Mouse (Mus musculus): Measurements from ENCODE around the gene Svbp. TPM values are rescaled to one million over a fixed set of nuclear protein-coding genes. Genes with fewer than 3 reads are reported as not detected.

Gene Svbp
- polyA plus RNA-seq, 2 experiments = 51.2 to 116 TPM

- under 1% methylated on average over 36 of the region's 36 CpGs for WGBS (ENCODE audit: insufficient replicate concordance)
- TF ChIP-seq EP300 (IDR thresholded peaks at IDR 0.05; ENCODE audit: low read depth) (no peak), CTCF (IDR thresholded peaks at IDR 0.05; ENCODE audit: low read depth) (peak; percentile 29; the same call in 1 of the 2 replicates)
Measured at GRCm38 (mm10) chr4:119233256-119233901, 38.3 kb downstream of the Svbp start.

GRCm38 (mm10) chr4:119234348-119234747 lies 39.2 kb downstream of the Svbp start:
- H3K4me3 ChIP-seq (ENCODE audit: insufficient read depth in 1 of 2, low read depth in 2 of 2, low read length in 2 of 2) = no peak overlapping the region
- H3K9me3 ChIP-seq (ENCODE audit: control insufficient read depth, low read length) = no peaks in the 10 kb centered on the region
- TF ChIP-seq EP300 (IDR thresholded peaks at IDR 0.05; ENCODE audit: low read depth) = no peak
- no peak for TF ChIP-seq CTCF (IDR thresholded peaks at IDR 0.05; ENCODE audit: low read depth)
- H3K36me3 ChIP-seq (replicated peaks; ENCODE audit: control insufficient read depth, insufficient read depth, low read depth) = no peaks in the 10 kb centered on the region
- no peak overlapping the region for H3K9ac ChIP-seq (replicated peaks)
- ATAC-seq (ENCODE audit: insufficient read depth) (no peak), DNase-seq (ENCODE audit: low read depth in 3 of 3, low spot score in 3 of 3) (no peak)
- no peak overlapping the region for H3K27ac ChIP-seq
- H3K4me2 ChIP-seq (ENCODE audit: low read depth) = peak overlapping the region; percentile 78
- WGBS (ENCODE audit: insufficient replicate concordance) = 73% methylated on average over 3 of the region's 3 CpGs
- peaks cover 7 to 8% of the 10 kb centered on the region in 2 experiments for H3K4me1 ChIP-seq (replicated peaks; ENCODE audit: control insufficient read depth in 2 of 2, insufficient read depth in 2 of 2, low read length in 1 of 2)
- no peaks in the 10 kb centered on the region; the same call in 1 of the 2 replicates for H3K27me3 ChIP-seq (ENCODE audit: control insufficient read depth, insufficient read depth, low read length)

More at GRCm38 (mm10) chr4:119233256-119233901, 38.3 kb downstream of the Svbp start:
- H3K9me3 ChIP-seq (ENCODE audit: control insufficient read depth, low read length) = no peaks in the 10 kb centered on the region
- peaks cover 3 to 5% of the 10 kb centered on the region in 2 experiments for H3K4me1 ChIP-seq (replicated peaks; ENCODE audit: control insufficient read depth in 2 of 2, insufficient read depth in 2 of 2, low read length in 1 of 2)
- H3K9ac ChIP-seq (replicated peaks) = peak overlapping the region; percentile 50
- H3K4me2 ChIP-seq (ENCODE audit: low read depth) = peak overlapping the region; percentile 78
- peak overlapping the region; percentile 68 to 71 for H3K4me3 ChIP-seq (ENCODE audit: insufficient read depth in 1 of 2, low read depth in 2 of 2, low read length in 2 of 2)
- DNase-seq (ENCODE audit: low read depth in 3 of 3, low spot score in 3 of 3) (peak in 1 of 3 experiments; percentile 17), ATAC-seq (ENCODE audit: insufficient read depth) (peak; percentile 53; the same call in 1 of the 2 replicates)
- no peaks in the 10 kb centered on the region; the same call in 1 of the 2 replicates for H3K27me3 ChIP-seq (ENCODE audit: control insufficient read depth, insufficient read depth, low read length)
- no peaks in the 10 kb centered on the region for H3K36me3 ChIP-seq (replicated peaks; ENCODE audit: control insufficient read depth, insufficient read depth, low read depth)
- no peak overlapping the region for H3K27ac ChIP-seq

- WGBS (ENCODE audit: insufficient replicate concordance) = 37% methylated on average over 3 of the region's 3 CpGs
- no peak overlapping the region for H3K27ac ChIP-seq
- peak; percentile 58; the same call in 1 of the 2 replicates for ATAC-seq (ENCODE audit: insufficient read depth)
Measured at GRCm38 (mm10) chr4:119238661-119239060, 43.6 kb downstream of the Svbp start.

GRCm38 (mm10) chr4:119239181-119239682 lies 44.1 kb downstream of the Svbp start:
- 11% methylated on average over 12 of the region's 12 CpGs for WGBS (ENCODE audit: insufficient replicate concordance)
- H3K27ac ChIP-seq = no peak overlapping the region
- TF ChIP-seq CTCF (IDR thresholded peaks at IDR 0.05; ENCODE audit: low read depth) = peak; percentile 84
- no peak for TF ChIP-seq EP300 (IDR thresholded peaks at IDR 0.05; ENCODE audit: low read depth)
- H3K9me3 ChIP-seq (ENCODE audit: control insufficient read depth, low read length) = no peaks in the 10 kb centered on the region
- DNase-seq (ENCODE audit: low read depth in 3 of 3, low spot score in 3 of 3) (peak; percentile 51 to 68 (median 59)), ATAC-seq (ENCODE audit: insufficient read depth) (peak; percentile 71; the same call in 1 of the 2 replicates)
- no peaks in the 10 kb centered on the region for H3K27me3 ChIP-seq (ENCODE audit: control insufficient read depth, insufficient read depth, low read length)
- peaks cover 3 to 7% of the 10 kb centered on the region in 2 experiments; a peak in 3 of 4 replicates for H3K4me1 ChIP-seq (replicated peaks; ENCODE audit: control insufficient read depth in 2 of 2, insufficient read depth in 2 of 2, low read length in 1 of 2)
- H3K4me2 ChIP-seq (ENCODE audit: low read depth) = peak overlapping the region; percentile 57
- H3K9ac ChIP-seq (replicated peaks) = peak overlapping the region; percentile 50
- no peaks in the 10 kb centered on the region; the same call in 1 of the 2 replicates for H3K36me3 ChIP-seq (replicated peaks; ENCODE audit: control insufficient read depth, insufficient read depth, low read depth)
- H3K4me3 ChIP-seq (ENCODE audit: insufficient read depth in 1 of 2, low read depth in 2 of 2, low read length in 2 of 2) = peak overlapping the region in 1 of 2 experiments; percentile 29; a peak in 2 of 4 replicates

More at GRCm38 (mm10) chr4:119238661-119239060, 43.6 kb downstream of the Svbp start:
- H3K9ac ChIP-seq (replicated peaks) = no peak overlapping the region
- peak overlapping the region; percentile 57 for H3K4me2 ChIP-seq (ENCODE audit: low read depth)
- no peak overlapping the region; a peak in 1 of 4 replicates for H3K4me3 ChIP-seq (ENCODE audit: insufficient read depth in 1 of 2, low read depth in 2 of 2, low read length in 2 of 2)
- H3K9me3 ChIP-seq (ENCODE audit: control insufficient read depth, low read length) = no peaks in the 10 kb centered on the region
- no peak for DNase-seq (ENCODE audit: low read depth in 3 of 3, low spot score in 3 of 3)
- H3K36me3 ChIP-seq (replicated peaks; ENCODE audit: control insufficient read depth, insufficient read depth, low read depth) = no peaks in the 10 kb centered on the region; the same call in 1 of the 2 replicates
- TF ChIP-seq EP300 (IDR thresholded peaks at IDR 0.05; ENCODE audit: low read depth) (no peak), CTCF (IDR thresholded peaks at IDR 0.05; ENCODE audit: low read depth) (no peak)
- H3K4me1 ChIP-seq (replicated peaks; ENCODE audit: control insufficient read depth in 2 of 2, insufficient read depth in 2 of 2, low read length in 1 of 2) = peaks cover 3 to 7% of the 10 kb centered on the region in 2 experiments; a peak in 3 of 4 replicates
- H3K27me3 ChIP-seq (ENCODE audit: control insufficient read depth, insufficient read depth, low read length) = no peaks in the 10 kb centered on the region

- H3K36me3 ChIP-seq (replicated peaks; ENCODE audit: control insufficient read depth, insufficient read depth, low read depth) = no peaks in the 10 kb centered on the region; the same call in 1 of the 2 replicates
- H3K27me3 ChIP-seq (ENCODE audit: control insufficient read depth, insufficient read depth, low read length) = no peaks in the 10 kb centered on the region
- H3K4me2 ChIP-seq (ENCODE audit: low read depth) = no peak overlapping the region
- DNase-seq (ENCODE audit: low read depth in 3 of 3, low spot score in 3 of 3) (no peak), ATAC-seq (ENCODE audit: insufficient read depth) (no peak)
- peaks cover 3 to 7% of the 10 kb centered on the region in 2 experiments; a peak in 3 of 4 replicates for H3K4me1 ChIP-seq (replicated peaks; ENCODE audit: control insufficient read depth in 2 of 2, insufficient read depth in 2 of 2, low read length in 1 of 2)
- 70% methylated on average over 14 of the region's 14 CpGs for WGBS (ENCODE audit: insufficient replicate concordance)
- TF ChIP-seq EP300 (IDR thresholded peaks at IDR 0.05; ENCODE audit: low read depth) (no peak), CTCF (IDR thresholded peaks at IDR 0.05; ENCODE audit: low read depth) (peak; percentile 70)
- H3K9me3 ChIP-seq (ENCODE audit: control insufficient read depth, low read length) = no peaks in the 10 kb centered on the region
- H3K9ac ChIP-seq (replicated peaks) = no peak overlapping the region
- no peak overlapping the region for H3K27ac ChIP-seq
- no peak overlapping the region for H3K4me3 ChIP-seq (ENCODE audit: insufficient read depth in 1 of 2, low read depth in 2 of 2, low read length in 2 of 2)
Measured at GRCm38 (mm10) chr4:119241664-119242063, 46.6 kb downstream of the Svbp start.
